In genomic region chr9:45034526-45034925, GRCm38 (mm10) we compare ENCODE assay signal across 19 mouse cellular contexts. TPM values are rescaled to one million over a fixed set of nuclear protein-coding genes. Genes with fewer than 3 reads are reported as not detected.
"Had no signal": no experiment of that assay in that cellular context is flagged by ENCODE, and none has a peak within 500 bp of the region (broad histone marks: within the 10 kb centered on the region; RNA-seq: fewer than 3 reads in every experiment).

No protein-coding gene starts in this region.

- H3K27me3 ChIP-seq: stomach, embryonic 15.5 days had no signal

- DNase-seq: retina, postnatal 1 day; right cerebral cortex, adult 18-20 months; right cerebral cortex, postnatal 14 days; right cerebral cortex, postnatal 25 days; right cerebral cortex, postnatal 4 days; spleen, adult 18-20 months; thymus, adult 18-20 months; thymus, adult 2 months; thymus, postnatal 14 days; thymus, postnatal 25 days; thymus, postnatal 36 days; thymus, postnatal 4 days had no signal

- H3K27ac ChIP-seq: neural tube, embryonic 13.5 days; neural tube, embryonic 15.5 days; stomach, embryonic 15.5 days; stomach, postnatal 0 days had no signal

- H3K4me3 ChIP-seq: neural tube, embryonic 13.5 days; neural tube, embryonic 15.5 days; stomach, embryonic 15.5 days had no signal

- H3K4me1 ChIP-seq: neural tube, embryonic 13.5 days; neural tube, embryonic 15.5 days; stomach, embryonic 15.5 days had no signal

- H3K9me3 ChIP-seq: neural tube, embryonic 13.5 days; neural tube, embryonic 15.5 days; stomach, embryonic 15.5 days had no signal

- H3K36me3 ChIP-seq: neural tube, embryonic 13.5 days; neural tube, embryonic 15.5 days; stomach, embryonic 15.5 days had no signal

RNA-seq across cellular contexts. Expression of gene Mpzl2, which starts 5.1 kb away (rescaled TPM):
- polyA plus RNA-seq: neural tube, embryonic 14.5 days had no signal

RNA-seq across cellular contexts. Expression of gene Cd3e, which starts 25.1 kb away (rescaled TPM):
- polyA plus RNA-seq: stomach, embryonic 14.5 days; stomach, postnatal 0 days had no signal

RNA-seq across cellular contexts. Expression of gene Jaml, which starts 44.5 kb away (rescaled TPM):
- polyA plus RNA-seq: neural tube, embryonic 14.5 days; testis, adult 2 months had no signal

RNA-seq across cellular contexts. Expression of gene Cd3d, which starts 52.9 kb away (rescaled TPM):
- polyA plus RNA-seq: neural tube, embryonic 13.5 days; neural tube, embryonic 14.5 days; neural tube, embryonic 15.5 days; stomach, embryonic 14.5 days had no signal
